Mouse (Mus musculus) T-helper 2 cell (primary cell): Measurements from ENCODE around the gene Pcmt1.

Source experiments
- in situ Hi-C: fragments of 300-600 bp; cut with MboI, MseI; formaldehyde crosslinking; loops from one replicate; pipeline ENCODE4 v1.15.1; 2025; ENCODE audit warnings: high pct_unique_total_duplicates

Gene Pcmt1

DNA sequence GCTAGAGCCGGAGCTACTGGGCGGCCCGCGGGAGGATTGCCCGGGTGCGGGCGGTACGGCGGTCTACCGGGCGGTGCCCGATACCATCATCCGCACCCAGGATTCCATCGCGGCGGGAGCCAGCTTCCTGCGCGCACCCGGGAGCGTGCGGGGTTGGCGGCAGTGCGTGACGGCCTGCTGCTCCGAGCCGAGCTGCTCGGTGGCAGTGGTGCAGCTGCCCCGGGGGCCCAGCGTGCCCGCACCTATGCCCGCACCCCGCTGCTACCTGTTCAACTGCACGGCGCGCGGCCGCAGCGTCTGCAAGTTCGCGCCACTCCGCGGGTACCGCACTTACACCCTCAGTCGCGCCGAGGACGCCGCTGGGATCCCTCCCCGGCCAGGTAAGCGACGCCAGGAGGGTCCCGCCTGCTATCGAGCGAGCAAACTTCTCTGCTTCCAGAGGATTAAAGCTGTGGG lies 90.7 kb downstream of the Pcmt1 start:
- in situ Hi-C loops: loop anchor here (25.0 kb wide), 2 partner anchors 603 to 922 kb away; partner anchors contain the start of gene Ust

DNA sequence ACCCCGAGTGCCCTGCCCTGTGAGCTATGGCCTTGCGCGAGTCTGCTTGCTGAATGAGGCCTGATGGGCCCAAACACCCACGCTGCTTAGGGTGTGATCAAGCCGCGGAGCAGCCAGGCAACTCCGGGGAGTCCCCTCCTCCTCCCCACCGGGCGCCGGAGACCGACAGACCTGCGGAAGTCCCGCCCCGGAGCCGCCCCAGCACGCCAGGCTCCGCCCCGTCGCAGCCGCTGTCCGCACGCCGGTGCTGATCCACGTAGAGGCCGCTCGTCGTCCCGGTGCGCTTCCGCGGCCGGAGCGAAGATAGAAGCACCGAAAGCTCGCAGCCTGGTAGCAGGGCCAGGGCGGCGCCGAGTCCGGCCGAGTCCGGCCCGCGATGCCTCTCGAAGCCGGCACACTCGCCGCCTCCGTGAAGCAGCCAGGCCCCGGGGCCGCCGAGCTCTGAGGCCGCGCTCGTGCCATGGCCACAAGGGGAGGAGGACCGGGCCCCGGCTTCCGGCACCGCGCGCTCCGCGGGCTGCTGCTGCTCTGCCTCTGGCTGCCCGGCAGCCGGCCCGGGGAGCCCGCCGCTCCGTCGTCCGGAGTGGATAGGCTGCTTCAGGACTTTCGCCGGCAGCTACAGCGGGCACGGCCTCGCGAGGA lies 91.2 kb downstream of the Pcmt1 start, which contains the start of gene Lrp11:
Gene Lrp11 (plus strand): TSS at position 209 of the 642 bp plus-strand sequence.
- in situ Hi-C loops: loop anchor here (25.0 kb wide), 2 partner anchors 602 to 923 kb away; partner anchors contain the start of gene Ust

DNA sequence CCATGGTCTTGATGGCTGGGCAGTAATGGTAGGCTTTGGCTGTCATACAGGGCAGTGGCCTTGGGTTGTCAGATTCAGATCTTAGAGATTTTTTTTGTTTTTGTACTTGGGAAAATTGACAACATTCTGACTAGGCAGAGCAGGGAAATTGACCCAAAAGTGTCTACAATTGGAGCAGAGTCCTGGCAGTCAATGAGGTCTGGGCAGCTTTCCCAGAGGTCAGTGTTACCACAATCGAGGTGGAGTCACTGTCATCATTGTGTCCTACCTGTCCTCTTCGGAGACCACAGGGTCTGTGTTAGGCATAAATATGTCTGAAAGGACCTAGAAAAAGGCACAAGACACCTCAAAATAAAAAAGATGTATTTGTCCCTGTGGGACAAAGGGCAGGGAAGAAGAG lies 94.2 kb downstream of the Pcmt1 start:
- in situ Hi-C loops: loop anchor here (25.0 kb wide), 2 partner anchors 599 to 926 kb away; partner anchors contain the start of gene Ust

DNA sequence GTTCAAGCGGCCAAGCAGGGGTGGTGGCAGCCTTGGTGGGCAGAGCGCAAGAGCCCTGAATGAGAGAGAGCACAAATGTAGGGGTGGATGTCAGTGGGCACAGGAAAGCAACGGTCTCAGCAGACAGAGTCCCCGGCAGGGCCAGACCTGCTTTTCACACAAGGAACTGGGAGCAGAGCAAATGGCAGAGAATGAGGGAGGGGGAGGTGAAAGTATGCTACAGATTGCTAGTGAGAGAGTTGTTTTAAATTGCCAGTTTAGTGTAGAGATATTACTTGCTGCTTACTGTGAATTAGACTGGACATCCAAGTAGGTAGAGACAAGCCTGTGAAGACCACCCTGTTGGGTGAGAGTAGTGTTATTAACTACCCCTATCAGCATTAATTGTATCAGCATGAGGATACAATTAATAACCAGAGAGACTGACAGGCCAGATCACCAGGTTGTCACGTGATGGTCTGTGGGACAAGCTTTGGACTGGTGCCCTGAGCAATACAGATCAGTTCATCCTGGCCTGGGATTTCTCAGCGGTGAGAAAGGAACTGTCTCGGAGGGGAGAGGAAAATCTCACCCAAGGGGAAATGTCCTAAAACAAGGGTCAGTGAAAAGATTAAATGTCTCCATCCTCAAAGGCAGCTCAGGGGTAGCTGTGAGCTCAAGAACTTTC lies 97.9 kb downstream of the Pcmt1 start:
- in situ Hi-C loops: loop anchor here (25.0 kb wide), 2 partner anchors 596 to 929 kb away; partner anchors contain the start of gene Ust

DNA sequence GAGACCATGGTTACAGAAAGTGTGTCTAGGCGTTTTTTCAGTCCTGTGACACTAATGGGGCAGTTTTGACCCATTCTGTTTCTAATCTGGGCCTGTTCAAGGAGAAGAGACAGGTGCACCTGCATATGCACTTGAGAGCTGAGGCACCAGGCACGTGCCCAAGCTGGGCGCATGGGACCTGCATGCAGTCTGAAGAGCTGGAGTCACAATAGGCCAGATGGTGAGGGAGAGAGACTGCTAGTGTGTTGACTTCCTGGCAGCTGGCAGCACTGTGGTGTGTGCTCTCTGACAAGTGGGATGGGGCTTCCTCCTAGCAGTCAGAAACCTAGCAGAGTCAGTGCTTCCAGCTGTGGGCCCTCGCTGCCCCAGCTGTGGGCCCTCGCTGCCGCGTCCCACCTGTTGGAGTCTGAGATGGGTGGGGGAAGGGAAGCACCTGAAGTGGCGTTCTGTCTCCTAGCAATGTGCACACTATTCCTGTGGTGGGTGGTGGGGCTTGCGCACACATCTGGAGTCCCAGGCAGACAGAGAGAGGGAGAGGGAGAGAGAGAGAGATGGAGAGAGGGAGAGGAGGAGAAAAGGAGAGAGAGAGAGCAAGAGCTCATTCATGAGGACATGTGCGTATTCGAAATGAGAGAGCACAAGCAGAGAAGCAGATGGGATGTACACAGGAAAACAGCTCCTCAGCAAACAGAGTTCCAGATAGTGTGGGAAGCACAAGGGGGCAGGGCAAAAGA lies 98.6 kb downstream of the Pcmt1 start:
- in situ Hi-C loops: loop anchor here (25.0 kb wide), 2 partner anchors 595 to 930 kb away; partner anchors contain the start of gene Ust

DNA sequence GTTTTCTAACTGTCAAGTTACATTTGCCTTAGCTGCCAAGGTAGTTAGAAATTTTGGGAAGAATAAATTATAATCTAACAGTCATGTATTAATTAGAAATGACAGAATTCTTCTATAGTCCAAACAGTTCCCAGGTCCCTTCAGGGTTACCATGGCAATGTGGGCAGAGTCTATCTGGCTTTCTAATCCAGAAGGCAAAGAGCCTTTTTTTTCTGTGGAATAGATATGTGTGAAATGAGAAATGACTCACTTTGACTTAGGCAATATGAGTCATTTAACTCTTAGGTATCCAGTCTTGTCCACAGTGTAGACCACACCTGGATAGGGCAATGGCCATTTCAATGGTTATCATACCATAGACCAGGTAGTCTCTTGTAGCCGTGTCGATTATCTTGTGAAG lies 99.5 kb downstream of the Pcmt1 start:
- in situ Hi-C loops: loop anchor here (25.0 kb wide), 2 partner anchors 594 to 931 kb away; partner anchors contain the start of gene Ust
